Mouse (Mus musculus): ENCODE results near the gene Sdf2l1.
A peak's percentile ranks its signal among the peaks of the same experiment; 100 is the strongest.
"Not testable (repeated sequence)": the region's sequence is repeated elsewhere in the genome, so short reads cannot be mapped to it uniquely, and the experiment has no call there.

The Sdf2l1 gene

DNA sequence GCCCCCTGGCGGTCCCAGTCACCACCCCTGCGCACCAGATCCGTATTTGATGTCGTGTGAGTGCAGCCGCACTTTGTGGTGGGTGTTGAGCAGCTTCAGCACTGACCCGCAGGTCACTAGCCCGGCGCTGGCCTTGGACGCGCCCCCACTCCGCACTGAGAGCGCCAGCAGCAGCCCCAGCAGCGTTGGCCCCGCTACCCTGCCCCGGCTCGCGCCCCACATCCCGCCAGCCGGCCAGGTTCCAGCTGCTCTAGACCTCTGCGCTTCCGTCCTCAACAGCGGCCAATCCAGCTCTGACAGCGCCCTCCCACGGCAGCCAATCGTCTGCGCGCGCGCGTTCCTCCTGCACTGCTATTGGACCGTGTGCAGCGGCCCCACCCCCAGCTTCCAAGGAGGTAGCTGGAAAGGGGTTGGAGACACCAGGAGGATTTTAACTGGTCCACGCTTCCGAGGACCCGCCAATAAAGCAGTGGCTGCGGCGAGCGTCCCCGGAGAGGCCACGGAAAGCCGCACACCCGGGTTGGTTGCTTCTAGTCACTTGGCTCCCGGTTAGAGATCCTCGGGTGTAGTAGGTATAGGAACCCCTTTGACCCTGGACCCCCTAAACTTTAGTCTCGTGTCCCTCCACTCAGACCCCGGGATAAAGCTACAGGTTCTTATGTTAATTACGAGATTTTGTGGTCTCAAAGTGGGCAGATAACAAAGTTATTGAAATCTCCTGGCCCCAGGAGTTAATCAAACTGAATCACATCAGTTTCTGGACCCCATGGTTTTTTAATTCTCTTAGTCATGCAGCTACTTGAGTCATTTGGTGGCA, at the start of gene Sdf2l1:
TSS of gene Sdf2l1 (minus strand) at position 295 of the 817 bp plus-strand sequence.
- peak; percentile 100 for DNase-seq

DNA sequence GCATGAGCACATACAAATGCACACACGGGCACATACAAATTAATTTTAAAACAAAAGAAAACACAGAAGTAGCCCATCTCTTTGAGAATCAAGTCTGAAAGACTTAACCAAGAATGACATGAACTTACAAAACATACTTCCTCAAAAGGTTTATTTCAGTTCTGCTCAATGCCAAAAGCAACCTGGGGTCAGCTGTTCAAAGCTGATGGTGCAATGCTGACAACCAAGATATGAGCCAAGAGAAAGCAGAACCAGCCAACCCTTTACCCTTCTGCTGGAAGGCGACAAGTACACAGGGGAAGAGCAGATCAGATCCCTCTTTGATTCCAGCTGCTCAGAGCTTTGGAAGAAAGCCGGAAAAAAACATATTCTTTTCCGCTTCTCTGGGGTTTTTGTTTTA, 49.2 kb upstream of the Sdf2l1 start:
- DNase-seq, result peak; percentile 96

DNA sequence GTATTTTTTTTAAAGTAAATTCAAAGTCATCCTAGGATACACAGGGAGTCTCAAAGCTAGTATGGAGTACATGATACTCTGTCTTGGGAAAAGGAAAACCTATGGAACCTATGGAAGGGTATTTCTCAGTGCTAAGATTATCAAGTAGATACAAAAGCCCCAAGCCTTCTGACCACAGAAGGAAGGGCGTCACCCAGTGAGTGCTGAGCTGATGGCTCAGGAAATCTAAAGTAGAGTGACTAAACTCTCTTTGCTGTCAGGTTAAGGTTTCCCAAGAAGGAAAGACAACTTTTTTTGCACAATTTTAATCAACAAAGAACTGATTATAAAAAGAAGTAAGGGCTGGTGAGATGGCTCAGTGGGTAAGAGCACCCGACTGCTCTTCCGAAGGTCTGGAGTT, 47.5 kb upstream of the Sdf2l1 start:
- DNase-seq, result no peak

DNA sequence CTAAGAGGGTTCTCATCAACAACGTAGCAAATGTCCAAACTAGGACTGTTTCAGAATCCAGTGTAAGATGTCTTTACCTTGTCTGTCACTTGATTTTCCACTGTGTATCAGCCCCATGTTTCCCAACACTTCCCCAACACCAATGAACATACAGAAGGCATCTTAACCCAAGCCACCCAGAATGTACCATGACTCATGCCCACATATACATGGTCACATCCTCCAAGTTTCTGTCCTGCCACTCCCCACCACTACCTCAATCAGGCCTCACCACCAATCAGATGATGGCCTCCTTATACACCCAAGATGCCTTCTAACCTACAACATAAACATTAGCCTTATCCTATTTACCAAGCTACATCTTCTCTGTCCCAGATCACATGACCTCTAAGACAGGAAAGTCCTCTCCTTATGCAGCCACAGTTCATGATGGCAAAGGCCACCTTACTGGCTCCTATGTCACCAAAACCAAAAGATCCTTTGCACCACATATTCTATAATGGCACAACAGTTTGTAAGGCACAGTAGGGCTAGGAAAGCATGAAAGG, 45.5 kb upstream of the Sdf2l1 start:
- DNase-seq, result no peak

DNA sequence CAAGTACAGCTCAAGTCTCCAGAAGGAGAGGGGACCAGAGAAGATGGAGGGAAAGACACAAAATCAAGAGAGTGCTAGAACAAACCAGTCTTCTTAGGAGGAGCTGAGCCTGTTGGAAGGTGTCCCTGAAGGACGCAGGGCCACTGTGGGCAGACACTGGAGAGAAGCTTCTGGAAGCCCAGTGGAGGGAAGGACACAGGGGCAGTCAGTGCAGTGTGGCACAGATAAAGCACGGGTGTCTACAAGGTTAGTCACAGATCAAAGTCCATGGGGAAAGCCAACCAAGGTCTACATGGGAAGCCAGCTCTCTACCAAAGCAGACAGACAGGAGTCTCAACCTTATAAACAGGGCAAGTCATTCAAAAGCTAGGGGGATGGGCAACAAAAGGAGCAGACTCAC, 43.6 kb upstream of the Sdf2l1 start:
- no peak for DNase-seq

DNA sequence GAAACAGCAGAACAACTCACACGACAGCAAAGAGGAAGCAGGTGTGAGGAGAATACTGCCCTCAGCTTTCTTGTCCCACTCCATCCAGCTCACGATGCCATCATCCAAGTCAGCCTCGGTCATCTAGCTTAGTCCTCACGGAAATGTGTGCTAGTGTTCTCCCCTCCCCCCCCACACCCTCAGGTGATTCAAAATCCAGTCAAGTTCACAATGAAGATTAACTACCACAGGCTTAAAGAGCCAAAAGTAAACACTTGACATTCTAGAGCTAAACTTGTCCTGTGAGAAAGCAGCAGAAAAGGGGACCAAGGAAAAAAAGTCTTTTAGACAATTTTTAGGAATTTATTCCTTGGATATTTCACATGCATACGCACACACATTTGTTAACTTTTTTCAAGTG, 35.9 kb upstream of the Sdf2l1 start:
- DNase-seq, result no peak

DNA sequence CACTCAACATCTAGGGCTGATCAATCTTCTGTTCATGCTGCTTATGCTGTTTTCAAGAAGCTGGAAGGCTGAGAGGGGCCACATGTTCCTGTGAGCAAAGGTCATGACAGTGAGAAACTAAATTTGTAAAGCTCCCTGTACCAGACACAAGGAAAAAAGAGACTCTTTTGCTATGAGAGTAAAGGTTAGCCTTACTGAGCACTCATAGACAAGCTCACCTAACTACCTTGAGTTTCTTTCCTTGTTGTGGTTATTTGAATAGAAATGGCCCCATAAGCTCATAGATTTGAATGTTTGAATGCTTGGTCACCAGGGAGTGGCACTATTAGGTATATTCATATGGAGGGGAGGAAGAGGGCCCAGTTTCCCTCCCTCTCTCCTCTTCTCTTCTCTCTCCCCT, 35.0 kb upstream of the Sdf2l1 start:
- no peak for DNase-seq

DNA sequence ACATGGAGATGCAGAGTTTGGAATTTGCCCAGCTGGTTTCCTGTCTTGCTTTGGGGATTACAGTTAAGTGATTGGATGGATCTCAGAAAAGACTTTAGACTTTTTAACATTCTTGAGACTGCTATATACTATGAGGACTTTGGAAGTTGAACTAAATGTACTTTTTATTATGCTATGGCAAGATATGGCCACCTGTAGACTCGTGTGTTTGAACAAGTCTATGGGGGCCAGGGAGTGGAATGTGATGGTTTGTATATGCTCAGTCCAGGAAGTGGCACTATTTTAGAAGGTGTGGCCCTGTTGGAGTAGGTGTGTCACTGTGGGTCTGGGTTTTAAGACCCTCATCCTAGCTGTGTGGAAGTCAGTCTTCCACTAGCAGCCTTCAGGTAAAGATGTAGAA, 33.3 kb upstream of the Sdf2l1 start:
- DNase-seq, result not testable (repeated sequence)

DNA sequence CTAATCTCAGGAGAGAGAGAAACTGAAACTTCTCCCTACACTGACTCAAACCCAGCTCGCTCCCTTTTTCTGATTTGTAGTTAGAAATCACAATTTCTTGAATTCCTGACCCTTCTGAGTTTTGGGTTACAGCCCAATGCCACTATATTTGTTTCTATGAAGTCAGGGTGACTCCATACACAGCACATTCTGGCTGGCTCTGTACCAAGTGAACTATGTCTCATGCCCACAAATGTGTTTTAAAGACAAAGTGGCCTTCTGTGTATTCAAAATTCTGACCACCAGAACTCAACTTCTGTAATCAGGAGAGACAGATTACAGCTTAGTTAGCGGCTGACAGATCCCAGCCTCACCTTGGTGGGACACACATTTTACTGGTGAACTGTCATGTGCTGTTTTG, 22.2 kb upstream of the Sdf2l1 start:
- DNase-seq, result no peak

DNA sequence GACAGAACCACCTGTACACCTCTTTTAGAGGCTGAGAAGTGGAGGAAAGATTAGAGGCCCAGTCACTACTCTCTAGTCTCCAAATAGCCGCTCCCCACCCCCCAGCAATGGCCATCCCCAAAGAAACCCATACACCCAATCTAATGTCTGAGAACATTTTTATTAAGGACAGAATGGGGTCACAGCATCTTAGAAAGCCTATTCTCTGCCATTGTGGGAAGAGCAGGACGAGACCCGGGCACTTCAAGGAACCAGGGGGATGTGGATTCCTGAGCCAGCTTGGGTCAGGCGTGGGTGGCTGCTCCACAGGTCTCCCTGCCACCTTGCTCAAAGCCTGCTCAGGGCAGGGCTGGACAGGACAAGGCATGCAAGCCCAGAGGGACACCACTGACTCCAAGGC, 19.7 kb upstream of the Sdf2l1 start:
- peak; percentile 79 for DNase-seq

DNA sequence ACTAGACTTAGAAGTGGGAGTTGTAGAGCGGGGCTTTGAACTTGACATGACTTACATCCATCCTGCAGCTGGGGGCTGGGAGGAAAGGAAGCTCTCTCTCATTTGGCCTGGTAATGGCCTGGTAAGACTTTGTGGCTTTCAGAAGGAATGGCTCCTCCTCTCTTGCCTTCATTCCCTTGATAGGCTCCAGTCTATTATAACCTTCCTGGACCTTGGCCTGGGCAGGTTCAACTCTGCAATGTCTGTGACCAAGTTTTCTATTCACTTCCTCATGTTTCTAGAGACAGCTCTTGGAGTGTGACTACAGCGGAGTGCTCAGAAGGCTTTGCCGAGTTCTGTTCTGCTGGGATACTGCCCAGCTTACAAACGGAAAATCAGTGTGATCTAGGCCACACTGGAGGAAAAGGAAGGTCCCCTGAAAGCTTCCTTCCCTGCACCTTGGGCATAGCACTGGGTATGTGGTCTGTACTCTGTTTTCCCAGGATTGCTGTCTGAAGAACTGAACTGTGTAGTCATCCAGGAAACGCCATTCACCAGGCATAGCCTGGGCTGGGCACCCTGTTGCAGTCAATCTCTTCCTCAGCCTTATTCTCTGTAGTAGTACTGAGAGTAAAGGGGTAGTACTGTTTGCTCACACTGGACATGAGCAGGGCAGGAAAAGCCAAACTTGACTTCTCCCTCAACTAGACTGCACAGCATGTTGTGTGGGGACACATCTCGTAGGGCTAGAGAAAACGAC, 18.5 kb upstream of the Sdf2l1 start:
- DNase-seq, result no peak

DNA sequence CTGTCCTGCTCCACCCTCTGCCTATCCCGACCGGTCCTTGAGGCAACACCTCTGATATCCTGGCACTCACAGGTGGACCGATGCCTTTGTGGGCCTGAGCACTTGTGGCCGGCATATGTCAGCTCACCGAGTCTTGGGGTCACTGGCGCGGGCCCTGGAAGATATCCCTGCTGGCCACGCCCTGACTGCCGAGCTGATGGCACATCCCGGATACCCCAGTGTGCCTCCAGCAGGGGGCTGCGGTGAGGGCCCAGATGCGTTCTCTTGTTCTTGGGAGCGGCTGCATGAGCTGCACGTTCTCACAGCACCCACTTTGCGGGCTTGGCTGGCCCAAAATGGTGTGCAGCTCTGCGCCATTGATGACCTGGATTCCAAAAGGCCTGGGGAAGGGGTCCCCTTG, 15.9 kb upstream of the Sdf2l1 start:
- DNase-seq, result peak; percentile 90

DNA sequence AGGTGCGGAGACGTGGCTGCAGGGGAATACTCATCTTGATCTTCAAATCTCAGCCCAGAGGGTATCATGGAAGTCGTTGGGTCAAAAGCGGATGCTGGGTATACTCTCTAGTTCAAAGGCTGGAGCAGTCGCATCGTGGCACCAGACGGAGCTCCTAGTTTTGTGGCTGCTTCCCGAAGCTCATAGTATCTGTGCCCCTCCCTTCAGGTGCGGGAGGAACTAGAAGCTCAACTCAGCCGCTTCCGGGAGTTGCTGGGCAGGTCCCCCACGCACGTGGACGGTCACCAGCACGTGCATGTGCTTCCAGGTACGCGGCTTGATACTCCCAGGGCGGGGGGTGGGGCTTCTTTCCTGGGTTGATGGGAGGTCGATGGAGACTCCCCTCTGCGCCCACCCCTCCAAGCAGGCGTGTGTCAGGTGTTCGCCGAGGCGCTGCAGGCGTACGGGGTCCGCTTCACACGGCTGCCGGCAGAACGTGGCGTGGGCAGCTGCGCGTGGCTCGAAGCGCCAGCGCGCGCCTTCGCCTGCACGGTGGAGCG, 15.3 kb upstream of the Sdf2l1 start:
- DNase-seq, result peak; percentile 89

DNA sequence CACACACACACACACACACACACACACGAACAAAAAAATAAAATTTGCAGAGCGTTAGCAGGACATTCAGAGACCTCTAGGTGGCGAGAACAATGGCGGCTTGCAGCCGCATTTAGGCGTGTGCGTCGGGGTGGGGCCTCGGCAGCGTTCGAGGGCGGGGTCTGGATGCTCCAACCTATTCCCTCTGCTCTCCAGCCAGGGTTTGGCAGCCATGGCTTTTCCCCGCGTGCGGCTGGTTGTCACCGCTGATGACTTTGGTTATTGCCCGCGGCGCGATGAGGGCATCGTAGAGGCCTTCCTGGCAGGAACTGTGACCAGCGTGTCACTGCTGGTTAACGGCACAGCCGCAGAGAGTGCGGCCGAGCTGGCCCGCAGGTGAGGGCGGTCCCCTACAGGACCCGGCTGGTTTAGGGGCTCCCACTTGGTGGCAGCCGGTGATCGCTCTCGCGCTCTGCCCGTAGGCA, 14.6 kb upstream of the Sdf2l1 start, which contains the start of gene Ccdc116:
TSS of gene Ccdc116 (minus strand) at position 458 of the 464 bp plus-strand sequence.
- DNase-seq, result peak; percentile 96

DNA sequence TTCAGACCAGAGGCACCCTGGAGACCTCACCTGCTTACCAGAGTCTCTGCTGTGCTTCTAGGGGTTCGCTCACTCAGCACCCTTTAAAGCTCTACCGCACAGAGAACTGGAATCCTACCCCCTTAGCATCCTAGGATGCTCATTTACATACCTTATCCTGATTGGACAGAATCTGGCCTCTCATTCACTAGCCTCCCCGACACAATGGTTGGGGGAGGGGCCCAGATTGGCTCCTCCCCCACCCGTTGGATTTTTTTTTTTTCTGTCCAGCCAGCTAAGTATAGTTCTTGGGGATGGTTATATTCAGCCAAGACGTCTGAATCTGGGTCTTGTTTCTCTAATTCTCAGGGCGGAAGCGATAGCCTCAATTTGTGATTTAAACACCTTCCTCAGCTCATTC, 12.2 kb upstream of the Sdf2l1 start, which contains the start of gene Ydjc:
TSS of gene Ydjc (plus strand) at position 283 of the 400 bp plus-strand sequence.
- DNase-seq, result no peak

DNA sequence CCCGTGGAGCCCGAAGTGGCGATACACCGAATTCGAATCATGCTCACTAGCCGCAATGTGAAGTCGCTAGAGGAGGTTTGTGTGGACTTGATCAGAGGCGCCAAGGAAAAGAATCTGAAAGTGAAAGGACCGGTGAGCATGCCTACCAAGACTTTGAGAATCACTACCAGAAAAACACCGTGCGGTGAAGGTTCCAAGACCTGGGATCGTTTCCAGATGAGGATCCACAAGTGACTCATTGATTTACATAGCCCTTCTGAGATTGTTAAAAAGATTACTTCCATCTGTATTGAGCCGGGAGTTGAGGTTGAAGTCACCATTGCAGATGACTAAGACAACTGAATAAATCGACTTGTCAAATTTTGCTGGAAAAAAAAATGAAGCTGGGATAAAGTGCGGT, 5.2 kb upstream of the Sdf2l1 start:
- DNase-seq, result no peak

DNA sequence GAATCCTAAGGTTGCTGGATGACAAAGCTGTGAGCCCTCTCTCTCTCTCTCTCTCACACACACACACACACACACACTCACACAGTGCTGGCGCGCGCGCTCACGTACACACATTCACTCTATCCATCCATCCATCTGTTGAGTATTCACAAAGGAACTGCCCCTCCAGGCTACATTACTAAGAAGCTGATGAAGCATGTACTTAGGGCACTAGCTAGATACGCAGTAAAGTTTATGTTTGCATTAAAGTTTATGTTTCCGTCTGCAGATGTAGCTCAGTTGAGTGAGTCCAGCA, 670 bp upstream of the Sdf2l1 start:
- DNase-seq, result no peak

DNA sequence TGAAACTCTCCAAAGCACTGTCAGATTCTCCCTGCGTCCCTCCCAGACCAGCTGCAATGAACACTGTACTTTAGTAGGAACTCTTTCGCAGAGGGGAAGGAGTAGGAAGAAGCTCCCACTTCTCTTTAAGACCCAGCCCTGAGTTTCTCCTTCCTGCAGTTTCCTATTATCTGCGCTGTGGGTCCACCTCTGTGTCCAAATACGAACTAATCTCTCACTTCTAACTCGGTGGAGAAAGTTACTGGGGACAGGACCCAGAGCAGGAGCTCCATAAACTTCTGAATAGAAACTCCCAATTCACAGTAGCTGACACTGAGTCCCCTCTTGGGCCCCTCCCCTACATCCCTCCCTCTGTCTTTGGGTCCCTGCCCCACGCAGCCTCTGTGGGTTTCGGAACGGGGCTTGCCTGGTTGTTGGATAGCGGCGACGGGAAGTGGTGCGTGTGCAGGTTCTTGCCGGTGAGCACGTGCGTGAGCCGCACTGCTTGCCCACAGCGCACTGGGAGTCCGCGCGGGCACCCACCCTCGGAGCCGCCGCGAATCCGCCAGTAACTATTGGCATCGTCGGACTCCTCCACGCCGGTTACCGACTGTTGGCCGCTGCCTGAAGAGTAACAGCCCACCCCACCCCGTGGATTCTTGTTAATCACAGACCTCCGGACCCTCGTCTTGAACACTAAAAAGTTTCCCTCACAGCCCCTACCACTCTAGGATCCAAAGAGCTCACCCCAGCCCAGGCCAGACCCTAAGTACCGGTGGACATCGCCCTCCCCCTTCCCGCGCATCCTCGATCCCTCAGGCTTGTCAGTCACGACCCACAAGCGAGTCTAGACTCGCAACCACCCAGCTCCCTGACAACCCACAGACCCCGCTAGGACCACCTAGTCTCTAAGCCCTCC, 743 bp downstream of the Sdf2l1 start:
- no peak for DNase-seq

DNA sequence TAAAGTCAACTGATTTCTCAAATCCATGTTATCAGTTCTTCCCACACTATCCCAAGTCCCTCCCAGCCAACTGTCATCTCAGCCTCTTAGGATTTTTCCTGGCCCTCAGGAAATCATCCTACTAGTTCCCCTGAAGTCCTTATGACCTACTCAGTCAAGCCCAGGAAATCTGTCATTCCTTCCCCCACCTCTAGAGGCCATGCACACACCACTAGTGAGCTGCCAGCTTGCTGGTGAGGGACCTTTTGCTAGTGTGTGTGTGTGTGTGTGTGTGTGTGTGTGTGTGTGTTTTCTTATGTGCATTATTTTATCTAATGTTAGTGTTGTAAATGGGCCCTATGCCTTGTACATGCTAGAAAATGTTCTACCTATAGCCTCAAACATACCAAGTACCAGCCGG, 4.9 kb downstream of the Sdf2l1 start:
- no peak for DNase-seq

DNA sequence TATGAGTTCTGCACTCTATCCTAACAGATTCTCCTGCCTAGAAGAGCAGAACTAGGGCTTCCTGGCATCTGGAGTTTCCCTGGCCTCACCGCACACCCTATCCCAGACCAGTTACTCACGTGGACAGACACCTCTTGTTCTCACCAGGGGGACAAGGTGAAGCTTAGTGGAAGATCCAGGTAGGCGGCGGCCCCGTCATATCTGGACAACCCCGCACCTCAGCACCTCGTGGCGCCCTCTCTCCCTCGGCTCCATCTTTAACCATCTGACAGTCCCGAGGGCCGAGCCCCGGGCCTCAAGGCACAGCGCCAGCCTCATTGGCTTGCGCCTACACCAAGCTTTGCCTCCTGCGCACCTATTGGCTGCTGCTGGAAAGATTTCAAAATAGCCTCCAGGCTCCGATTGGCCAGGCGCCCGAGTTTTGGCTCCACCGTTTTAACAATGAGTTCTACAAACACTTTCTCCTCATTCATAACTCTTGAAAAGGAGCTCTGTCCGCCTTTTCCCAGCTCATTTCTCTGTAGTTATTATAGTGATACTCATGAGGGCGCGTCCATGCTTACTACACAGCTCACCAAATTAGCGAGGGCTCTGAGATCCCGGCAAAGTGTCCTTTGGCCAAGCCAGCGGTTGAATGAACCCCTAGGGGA, 7.2 kb downstream of the Sdf2l1 start, which contains the start of gene 2610318N02Rik:
TSS of gene 2610318N02Rik (minus strand) at position 297 of the 650 bp plus-strand sequence.
- peak; percentile 95 for DNase-seq

DNA sequence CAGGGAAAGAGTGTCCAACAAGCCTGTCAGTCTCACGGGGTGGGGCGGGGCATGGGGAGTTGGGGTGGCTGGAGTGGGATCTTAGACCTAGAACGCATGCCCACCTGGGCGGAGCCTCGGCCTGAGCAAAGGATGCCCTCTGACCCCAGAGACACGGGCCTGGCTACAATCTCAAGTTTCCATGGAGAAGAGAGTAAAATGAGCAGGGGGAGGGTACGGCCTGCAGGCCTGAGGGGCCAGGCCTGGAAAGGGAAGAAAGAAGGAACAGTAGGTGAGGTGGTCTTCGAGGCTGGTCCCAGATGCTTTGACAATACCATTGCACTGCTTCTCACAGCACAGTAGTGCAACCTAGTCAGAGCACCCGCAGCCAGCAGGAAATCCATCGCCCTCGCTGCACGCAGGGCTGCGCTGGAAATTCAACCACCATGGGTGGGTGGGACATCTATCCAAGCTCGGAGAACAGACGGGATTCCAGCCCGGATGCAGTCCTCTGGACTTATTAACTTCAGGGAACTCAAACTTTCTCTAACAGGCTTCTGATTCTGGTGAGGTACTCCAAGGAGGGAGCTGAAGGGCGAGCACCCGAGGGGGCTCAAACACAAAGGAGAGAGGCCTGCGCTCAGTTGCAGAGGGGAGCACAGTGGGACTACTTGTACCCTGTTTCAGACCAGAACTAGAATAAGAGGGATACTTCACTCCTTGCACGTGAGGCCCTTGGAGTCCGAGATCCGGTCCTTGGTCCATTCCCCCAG, 7.9 kb downstream of the Sdf2l1 start:
- no peak for DNase-seq

Data from heart, adult 11 months (tissue).